In the genomic region with DNA sequence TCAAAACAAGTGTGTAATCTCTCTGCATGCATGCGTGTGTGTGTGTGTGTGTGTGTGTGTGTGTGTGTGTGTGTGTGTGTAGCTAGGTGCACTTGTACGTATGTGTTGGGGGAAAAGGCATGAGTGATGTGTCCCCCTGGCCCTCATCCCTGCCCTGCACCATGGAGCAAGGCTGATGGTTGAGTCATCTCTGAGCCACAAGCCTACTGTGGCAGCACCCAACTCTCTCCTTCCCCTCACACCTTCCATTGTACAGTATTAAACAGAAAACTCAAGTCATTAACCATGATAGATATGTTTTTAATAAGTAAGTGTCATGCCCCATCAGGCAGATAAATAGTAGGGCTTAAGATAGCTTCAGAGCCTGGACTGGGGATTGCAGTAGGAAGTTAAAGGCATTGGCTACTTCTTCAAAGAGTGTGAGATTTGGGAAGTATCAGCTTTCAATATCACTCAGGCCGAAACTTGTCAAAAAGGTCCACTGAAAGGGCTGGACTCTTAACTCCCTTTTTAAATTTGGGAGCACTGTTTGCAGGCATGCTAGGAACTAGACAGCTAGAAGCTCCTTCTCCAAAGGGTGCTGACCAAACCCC, we compare ENCODE assay signal across 19 mouse cellular contexts.
DNase-seq lines count a peak whose midpoint lies in the region; ATAC-seq and TF ChIP-seq lines count a peak whose summit lies in the region.
"Had no signal": no experiment of that assay in that cellular context is flagged by ENCODE, and none has a peak within 500 bp of the region (broad histone marks: within the 10 kb centered on the region; RNA-seq: fewer than 3 reads in every experiment).

No protein-coding gene starts in this region.

- H3K4me3 ChIP-seq in forebrain, embryonic 16.5 days (replicated peaks; ENCODE audit: low read length), result no peak overlapping the region
- H3K4me3 ChIP-seq in forebrain, embryonic 11.5 days (ENCODE audit: low read depth, low read length), result no peak overlapping the region
- H3K4me3 ChIP-seq in bone marrow macrophage, adult 2 months (ENCODE audit: insufficient read depth, low read length), result no peak overlapping the region
- H3K4me3 ChIP-seq: erythroblast, embryonic 14.5 days; hindbrain, embryonic 10.5 days; intestine, embryonic 15.5 days; midbrain, embryonic 10.5 days; neural tube, embryonic 13.5 days had no signal

- ATAC-seq in forebrain, embryonic 16.5 days, result peak; percentile 42
- no peak for ATAC-seq in forebrain, embryonic 11.5 days (replicated peaks; ENCODE audit: low FRiP score)
- ATAC-seq in megakaryocyte, adult 5-6 weeks (ENCODE audit: poor library complexity, severe bottlenecking), result peak; percentile 50
- ATAC-seq: intestine, embryonic 15.5 days; liver, postnatal 0 days had no signal

- TF ChIP-seq POLR2A in bone marrow macrophage, adult 2 months (IDR thresholded peaks at IDR 0.05; ENCODE audit: borderline replicate concordance, low read depth, low read length), result no peak

- no peak for DNase-seq in forebrain, embryonic 11.5 days (ENCODE audit: low spot score)
- peak; percentile 3 for DNase-seq in kidney, adult 9 months
- DNase-seq in kidney, adult 18-20 months, result no peak
- DNase-seq in right cerebral cortex, postnatal 4 days, result no peak
- DNase-seq: cerebellum, adult 11 months; gastrocnemius, postnatal 36 days; kidney, postnatal 10 days; liver, postnatal 0 days; lung, postnatal 14 days; right cerebral cortex, postnatal 25 days had no signal

- 51% methylated on average over 3 of the region's 3 CpGs for WGBS in forebrain, embryonic 16.5 days
- WGBS in forebrain, embryonic 11.5 days, result 82% methylated on average over 3 of the region's 3 CpGs

- peaks cover 18% of the 10 kb centered on the region for H3K27me3 ChIP-seq in forebrain, embryonic 16.5 days (replicated peaks; ENCODE audit: control insufficient read depth, insufficient read depth, low read length)
- H3K27me3 ChIP-seq in forebrain, embryonic 11.5 days (ENCODE audit: control insufficient read depth, insufficient read depth, low read length), result no peaks in the 10 kb centered on the region
- H3K27me3 ChIP-seq: intestine, embryonic 15.5 days had no signal

- no peak overlapping the region for H3K4me2 ChIP-seq in forebrain, embryonic 16.5 days (ENCODE audit: low read length)
- H3K4me2 ChIP-seq in forebrain, embryonic 11.5 days (ENCODE audit: low read depth, low read length, severe bottlenecking), result no peak overlapping the region
- H3K4me2 ChIP-seq: intestine, embryonic 15.5 days; neural tube, embryonic 13.5 days had no signal

- H3K9me3 ChIP-seq in forebrain, embryonic 16.5 days (ENCODE audit: control insufficient read depth, low read length), result no peaks in the 10 kb centered on the region
- H3K9me3 ChIP-seq in forebrain, embryonic 11.5 days (ENCODE audit: control insufficient read depth, low read length), result no peaks in the 10 kb centered on the region
- H3K9me3 ChIP-seq: hindbrain, embryonic 10.5 days; intestine, embryonic 15.5 days; midbrain, embryonic 10.5 days; neural tube, embryonic 13.5 days had no signal

- no peak for TF ChIP-seq CTCF in bone marrow macrophage, adult 2 months (IDR thresholded peaks at IDR 0.05; ENCODE audit: low read depth, low read length)

- H3K9ac ChIP-seq in forebrain, embryonic 16.5 days (replicated peaks; ENCODE audit: low read depth, low read length), result no peak overlapping the region
- no peak overlapping the region for H3K9ac ChIP-seq in forebrain, embryonic 11.5 days (ENCODE audit: low read length)
- H3K9ac ChIP-seq: intestine, embryonic 15.5 days; liver, postnatal 0 days; neural tube, embryonic 13.5 days had no signal

- no peak overlapping the region for H3K27ac ChIP-seq in forebrain, embryonic 16.5 days (ENCODE audit: low read length)
- no peak overlapping the region for H3K27ac ChIP-seq in forebrain, embryonic 11.5 days (ENCODE audit: low read depth, low read length)
- peak overlapping the region; percentile 67 for H3K27ac ChIP-seq in bone marrow macrophage, adult 2 months (ENCODE audit: insufficient read depth, low read depth, low read length)
- H3K27ac ChIP-seq: hindbrain, embryonic 10.5 days; intestine, embryonic 15.5 days; midbrain, embryonic 10.5 days; stomach, postnatal 0 days had no signal

- H3K36me3 ChIP-seq in forebrain, embryonic 16.5 days (ENCODE audit: control insufficient read depth, insufficient read depth), result no peaks in the 10 kb centered on the region
- no peaks in the 10 kb centered on the region for H3K36me3 ChIP-seq in forebrain, embryonic 11.5 days (ENCODE audit: control insufficient read depth, insufficient read depth, low read length)
- H3K36me3 ChIP-seq: hindbrain, embryonic 10.5 days; intestine, embryonic 15.5 days; midbrain, embryonic 10.5 days; neural tube, embryonic 13.5 days had no signal

- H3K4me1 ChIP-seq in forebrain, embryonic 16.5 days (replicated peaks; ENCODE audit: control insufficient read depth, insufficient read depth, low read length), result peaks cover 23% of the 10 kb centered on the region
- no peaks in the 10 kb centered on the region; the same call in 1 of the 2 replicates for H3K4me1 ChIP-seq in forebrain, embryonic 11.5 days (replicated peaks; ENCODE audit: control insufficient read depth, insufficient read depth, low read length)
- H3K4me1 ChIP-seq in bone marrow macrophage, adult 2 months (ENCODE audit: control insufficient read depth, insufficient read depth, low read length), result peaks cover 43% of the 10 kb centered on the region
- H3K4me1 ChIP-seq: intestine, embryonic 15.5 days had no signal
